Mouse (Mus musculus): Measurements from ENCODE around the gene Sgk1. TPM values are rescaled to one million over a fixed set of nuclear protein-coding genes. Genes with fewer than 3 reads are reported as not detected.
A peak's percentile ranks its signal among the peaks of the same experiment; 100 is the strongest.

Sgk1 gene
- polyA plus RNA-seq, 2 experiments from 2014 or later, result 34.8 to 57.5 TPM

- peak; percentile 92 for ATAC-seq
These were observed 94.3 kb downstream of the Sgk1 start for GRCm38 (mm10) chr10:21976253-21976652.

DNA sequence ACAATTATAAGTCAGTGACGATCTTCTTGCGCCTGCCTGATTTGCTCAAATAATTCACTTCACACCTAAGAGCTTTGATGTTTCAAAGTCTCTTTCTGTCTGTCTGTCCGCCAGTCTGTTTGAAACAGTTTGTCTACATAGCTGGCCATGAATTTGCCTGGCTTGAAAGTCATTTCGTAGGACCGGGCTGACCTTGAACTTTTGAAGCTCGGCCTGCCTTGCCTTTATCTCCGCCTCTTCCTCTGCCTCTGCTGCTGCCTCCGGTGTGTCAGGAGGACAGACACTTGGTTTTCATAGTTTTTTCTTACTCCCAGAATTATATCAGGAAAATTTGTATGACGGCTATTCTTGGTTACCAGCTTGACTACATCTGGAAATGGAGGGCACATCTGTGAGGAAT is 96.4 kb downstream of the Sgk1 start:
- ATAC-seq, result no peak

DNA sequence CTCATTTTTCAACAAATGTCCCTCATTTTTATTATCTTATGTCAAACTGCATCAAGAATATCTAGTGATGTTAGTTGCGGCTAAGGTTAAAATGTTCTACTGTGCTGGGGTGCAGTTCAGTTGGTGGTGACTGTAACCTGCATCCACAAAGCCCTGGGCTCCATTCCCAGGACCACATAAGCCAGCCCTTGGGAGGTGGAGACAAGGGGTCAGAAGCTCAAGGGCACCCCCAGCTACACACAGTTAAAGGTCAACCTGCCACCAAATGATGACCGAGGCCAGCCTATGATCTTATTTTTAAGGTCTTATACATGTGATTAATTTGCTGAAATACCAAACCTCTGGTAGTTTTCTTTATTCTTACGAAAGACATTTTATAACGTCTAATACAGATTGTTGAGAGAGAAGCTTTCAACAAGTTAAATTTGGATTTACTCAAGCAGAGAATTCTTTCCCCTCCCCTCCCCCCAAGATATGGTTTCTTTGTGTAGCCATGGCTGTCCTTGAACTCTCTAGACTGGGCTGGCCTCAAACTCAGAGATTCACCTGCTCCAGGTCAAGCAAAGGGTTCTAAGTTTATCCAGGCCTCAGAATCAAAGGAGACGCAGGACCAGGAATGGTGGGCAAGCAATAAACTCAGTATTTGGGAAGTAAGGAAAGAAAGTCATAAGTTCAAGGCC is 97.4 kb downstream of the Sgk1 start:
- ATAC-seq, result no peak

GRCm38 (mm10) chr10:21980780-21981435 is 98.9 kb downstream of the Sgk1 start:
- ATAC-seq, result no peak

- ATAC-seq, result peak; percentile 40
These were observed 100.3 kb downstream of the Sgk1 start for GRCm38 (mm10) chr10:21982303-21982702.

GRCm38 (mm10) chr10:21988489-21988888 is 106.5 kb downstream of the Sgk1 start:
- ATAC-seq, result no peak

GRCm38 (mm10) chr10:21991351-21991840 is 109.4 kb downstream of the Sgk1 start:
- ATAC-seq, result no peak

DNA sequence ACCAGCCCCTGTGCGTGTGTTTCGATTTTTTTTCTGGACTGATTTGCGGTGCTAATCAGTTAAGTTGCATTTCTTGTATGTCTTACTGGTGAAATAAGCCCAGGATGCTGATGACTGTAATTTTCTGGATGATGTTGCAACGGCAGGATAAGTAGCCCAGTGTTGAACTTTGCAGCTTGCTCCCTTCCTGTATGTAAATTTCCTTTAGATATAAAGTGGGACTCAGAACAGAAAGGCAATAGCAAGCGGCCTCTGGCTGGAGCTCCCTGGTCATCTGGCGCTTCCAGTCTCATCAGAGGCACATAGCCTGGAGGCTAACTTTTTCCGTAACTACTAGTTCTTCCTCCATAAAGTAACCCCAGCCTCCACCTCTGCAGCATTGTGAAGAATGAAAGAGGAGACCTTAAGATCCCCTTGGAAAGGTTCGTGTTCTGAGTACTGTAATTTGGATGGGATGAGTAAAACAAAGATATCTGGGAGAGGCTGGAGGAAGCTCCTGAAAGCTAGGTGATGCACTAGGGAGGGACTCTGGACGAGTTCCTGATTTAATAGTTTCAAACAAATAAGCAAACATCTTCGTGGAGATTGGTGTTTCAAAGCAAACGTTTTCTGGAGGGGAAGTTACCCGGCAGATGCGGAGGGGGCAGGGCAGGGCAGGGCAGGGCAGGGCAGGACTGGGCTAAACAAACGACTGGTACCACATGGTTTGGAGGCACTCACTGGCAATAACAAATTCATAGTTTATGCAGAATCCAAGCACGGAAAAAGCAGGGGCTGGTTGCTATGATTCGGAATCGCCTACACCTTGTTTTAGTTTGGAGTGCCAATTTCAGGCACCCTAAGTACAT is 110.2 kb downstream of the Sgk1 start:
- no peak for ATAC-seq

DNA sequence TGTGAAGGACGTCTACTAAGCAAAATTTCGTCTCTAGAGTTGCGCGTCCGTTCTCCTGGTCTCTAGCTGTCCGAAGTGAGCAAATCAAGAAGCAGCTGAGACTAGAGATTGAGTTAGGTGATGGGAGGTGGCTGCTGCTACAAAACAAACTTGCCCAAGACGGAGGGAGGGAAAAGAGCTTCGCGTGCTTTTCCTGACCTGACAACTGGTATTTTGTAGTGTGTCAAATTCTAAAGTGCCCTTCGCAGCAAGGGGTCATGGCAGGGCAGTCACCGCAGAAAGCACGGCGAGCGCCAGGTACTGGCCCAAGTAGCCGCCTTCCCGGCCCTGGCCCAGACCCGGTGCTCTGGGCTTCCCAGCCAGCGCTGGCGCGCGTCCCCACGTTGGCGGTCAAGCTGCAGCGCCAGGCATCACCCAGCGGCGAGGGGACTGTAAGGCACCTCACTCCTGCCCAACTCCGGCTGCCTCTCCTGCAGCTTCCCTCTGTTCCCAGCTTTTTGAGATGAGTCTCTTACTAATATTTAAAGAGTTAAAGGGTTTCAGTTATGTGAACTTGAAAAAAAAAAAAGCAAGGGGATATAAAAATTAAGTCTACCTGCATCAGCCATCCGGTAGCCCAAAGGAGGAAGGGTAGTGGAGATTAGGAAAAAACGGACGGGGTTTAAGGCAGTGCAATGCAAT is 111.0 kb downstream of the Sgk1 start:
- no peak for ATAC-seq

GRCm38 (mm10) chr10:21993515-21994373 is 111.8 kb downstream of the Sgk1 start:
- peak; percentile 25 for ATAC-seq

DNA sequence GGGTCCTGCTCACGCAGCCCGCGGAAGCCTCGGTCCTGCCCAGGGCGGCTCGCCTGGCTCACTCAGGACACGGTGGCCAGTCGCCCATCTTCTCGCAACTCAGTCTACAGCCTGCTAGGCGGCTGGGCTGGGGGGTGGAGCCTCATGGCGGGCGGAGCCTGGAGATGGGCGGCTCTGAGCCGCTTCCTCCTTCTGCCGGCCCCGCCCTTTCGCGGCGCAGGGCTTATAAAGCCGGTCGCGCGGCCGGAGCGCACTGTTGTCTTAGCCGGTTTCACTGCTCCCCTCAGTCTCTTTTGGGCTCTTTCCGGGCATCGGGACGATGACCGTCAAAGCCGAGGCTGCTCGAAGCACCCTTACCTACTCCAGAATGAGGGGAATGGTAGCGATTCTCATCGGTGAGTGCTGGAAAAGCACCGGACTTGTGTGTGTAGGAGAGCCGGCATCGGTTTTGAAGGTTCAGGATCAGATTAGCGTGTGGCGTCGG is 112.5 kb downstream of the Sgk1 start:
- peak; percentile 86 for ATAC-seq

- ATAC-seq, result peak; percentile 22
These were observed 113.2 kb downstream of the Sgk1 start for GRCm38 (mm10) chr10:21995221-21995620.

- ATAC-seq, result peak; percentile 13
These were observed 113.8 kb downstream of the Sgk1 start for GRCm38 (mm10) chr10:21995661-21996308.

DNA sequence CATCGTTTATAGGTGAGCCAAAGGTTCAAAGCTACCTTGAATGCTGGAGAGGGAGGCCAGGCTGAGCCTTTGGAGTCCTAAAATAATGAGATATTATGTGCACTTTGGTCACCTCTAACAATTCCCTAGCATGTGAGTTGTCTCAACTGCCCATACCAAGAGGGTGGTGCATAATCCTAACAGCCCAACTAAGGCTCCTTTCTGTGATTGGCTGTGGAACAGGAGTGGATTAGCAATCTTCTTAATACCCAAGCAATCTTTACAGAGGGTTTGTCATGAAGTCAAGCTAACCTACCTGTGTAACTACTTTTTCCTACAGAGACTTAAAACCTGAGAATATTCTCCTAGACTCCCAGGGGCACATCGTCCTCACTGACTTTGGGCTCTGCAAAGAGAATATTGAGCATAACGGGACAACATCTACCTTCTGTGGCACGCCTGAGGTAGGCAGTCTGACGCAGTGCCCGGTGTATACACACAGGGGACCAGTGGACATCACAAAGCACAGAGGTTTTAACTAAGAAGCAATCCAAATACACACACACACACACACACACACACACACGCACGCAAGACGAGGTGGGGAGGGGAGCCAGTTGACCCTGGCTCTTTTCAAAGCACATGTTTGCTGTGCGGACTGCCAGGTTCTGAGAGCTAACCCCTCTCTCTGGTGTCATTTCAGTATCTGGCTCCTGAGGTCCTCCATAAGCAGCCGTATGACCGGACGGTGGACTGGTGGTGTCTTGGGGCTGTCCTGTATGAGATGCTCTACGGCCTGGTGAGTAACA is 114.9 kb downstream of the Sgk1 start:
- no peak for ATAC-seq

DNA sequence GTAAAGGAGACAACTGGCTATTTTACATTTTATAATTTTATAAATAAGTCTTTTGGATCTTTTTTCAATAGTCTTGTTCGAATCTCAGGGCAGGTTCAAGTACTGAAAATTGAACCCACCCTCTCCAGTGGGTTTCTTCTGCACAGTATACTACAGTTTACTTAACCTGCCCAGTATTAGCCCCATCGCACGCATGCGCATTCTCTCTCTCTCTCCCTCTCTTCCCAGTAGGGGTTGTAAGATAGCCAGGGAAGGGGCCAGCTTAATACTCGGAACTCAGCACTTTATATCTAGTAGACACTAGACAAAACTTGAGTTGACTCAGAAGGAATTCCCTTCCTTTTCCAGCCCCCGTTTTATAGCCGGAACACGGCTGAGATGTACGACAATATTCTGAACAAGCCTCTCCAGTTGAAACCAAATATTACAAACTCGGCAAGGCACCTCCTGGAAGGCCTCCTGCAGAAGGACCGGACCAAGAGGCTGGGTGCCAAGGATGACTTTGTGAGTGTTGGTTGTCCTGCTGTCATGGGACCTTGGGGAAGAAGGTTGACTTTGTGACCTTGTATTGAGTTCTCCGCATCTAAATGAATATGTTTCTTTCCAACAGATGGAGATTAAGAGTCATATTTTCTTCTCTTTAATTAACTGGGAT is 115.7 kb downstream of the Sgk1 start:
- no peak for ATAC-seq

DNA sequence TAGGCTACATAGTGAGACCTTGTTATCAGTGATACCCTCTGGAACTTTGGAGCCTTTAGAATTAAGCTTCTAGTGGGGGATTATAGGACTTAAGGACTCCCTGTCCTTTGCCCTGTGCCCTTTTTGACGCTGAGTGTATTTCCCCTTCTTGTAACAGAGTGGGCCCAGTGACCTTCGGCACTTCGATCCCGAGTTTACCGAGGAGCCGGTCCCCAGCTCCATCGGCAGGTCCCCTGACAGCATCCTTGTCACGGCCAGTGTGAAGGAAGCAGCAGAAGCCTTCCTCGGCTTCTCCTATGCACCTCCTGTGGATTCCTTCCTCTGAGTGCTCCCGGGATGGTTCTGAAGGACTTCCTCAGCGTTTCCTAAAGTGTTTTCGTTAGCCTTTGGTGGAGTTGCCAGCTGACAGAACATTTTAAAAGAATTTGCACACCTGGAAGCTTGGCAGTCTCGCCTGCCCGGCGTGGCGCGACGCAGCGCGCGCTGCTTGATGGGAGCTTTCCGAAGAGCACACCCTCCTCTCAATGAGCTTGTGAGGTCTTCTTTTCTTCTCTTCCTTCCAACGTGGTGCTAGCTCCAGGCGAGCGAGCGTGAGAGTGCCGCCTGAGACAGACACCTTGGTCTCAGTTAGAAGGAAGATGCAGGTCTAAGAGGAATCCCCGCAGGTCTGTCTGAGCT is 116.7 kb downstream of the Sgk1 start:
- ATAC-seq, result no peak

- no peak for ATAC-seq
These were observed 118.7 kb downstream of the Sgk1 start for GRCm38 (mm10) chr10:22000491-22001306.

DNA sequence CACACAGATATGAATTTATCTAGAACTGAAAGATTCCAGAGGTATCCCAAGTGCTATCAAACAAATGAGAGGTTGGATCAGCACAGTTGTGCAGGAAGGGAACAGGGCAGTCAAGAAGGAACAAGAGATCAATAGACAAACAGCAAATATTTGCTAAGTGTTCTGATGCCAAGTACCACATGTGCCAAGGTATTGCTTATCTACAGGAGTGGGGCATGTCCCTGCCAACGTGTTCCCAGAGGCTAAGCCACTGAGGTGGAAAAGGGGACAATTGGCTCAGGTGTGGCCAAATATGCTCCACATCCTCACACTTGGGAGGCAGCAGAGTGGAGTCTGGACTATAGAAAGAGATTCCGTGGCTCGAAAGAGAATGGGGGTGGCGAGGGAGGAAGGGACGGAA is 119.6 kb downstream of the Sgk1 start:
- no peak for ATAC-seq
